Mouse (Mus musculus): ENCODE data around the gene Tmem229b. TPM values are rescaled to one million over a fixed set of nuclear protein-coding genes. Genes with fewer than 3 reads are reported as not detected.
A peak's percentile ranks its signal among the peaks of the same experiment; 100 is the strongest.
"Not testable (repeated sequence)": the region's sequence is repeated elsewhere in the genome, so short reads cannot be mapped to it uniquely, and the experiment has no call there.

Gene Tmem229b
- polyA plus RNA-seq, 1 experiment from 2014 or later = 3.3 TPM

GRCm38 (mm10) chr12:79034331-79034730, 26.9 kb upstream of the Tmem229b start:
- no peaks in the 10 kb centered on the region for H3K27me3 ChIP-seq (ENCODE audit: insufficient read depth, low read length)
- 100% methylated on average over 2 of the region's 2 CpGs for WGBS
- H3K4me2 ChIP-seq (ENCODE audit: low read length) = no peak overlapping the region
- H3K4me3 ChIP-seq (replicated peaks; ENCODE audit: low read depth, low read length) = no peak overlapping the region
- H3K9ac ChIP-seq (ENCODE audit: low read depth, low read length) = no peak overlapping the region
- H3K4me1 ChIP-seq (replicated peaks; ENCODE audit: insufficient read depth, low read length) = no peaks in the 10 kb centered on the region
- no peaks in the 10 kb centered on the region for H3K36me3 ChIP-seq (ENCODE audit: insufficient read depth, low read length)
- ATAC-seq (replicated peaks; ENCODE audit: low FRiP score, low read depth) = no peak
- no peak overlapping the region for H3K27ac ChIP-seq
- no peaks in the 10 kb centered on the region for H3K9me3 ChIP-seq (replicated peaks; ENCODE audit: low read length)
- no peak for DNase-seq (ENCODE audit: low spot score)
- no peak for TF ChIP-seq CTCF (IDR thresholded peaks at IDR 0.05; ENCODE audit: low read depth)

- 2% methylated on average over 75 of the region's 80 CpGs for WGBS
- Histone ChIP-seq H3K9me3 (replicated peaks; ENCODE audit: low read length) (no peaks in the 10 kb centered on the region), H3K4me1 (replicated peaks; ENCODE audit: insufficient read depth, low read length) (no peaks in the 10 kb centered on the region), H3K36me3 (ENCODE audit: insufficient read depth, low read length) (no peaks in the 10 kb centered on the region), H3K27ac (peak within 1 kb of the TSS; percentile 94), H3K4me2 (ENCODE audit: low read length) (peak within 1 kb of the TSS; percentile 97), H3K9ac (ENCODE audit: low read depth, low read length) (peak within 1 kb of the TSS; percentile 88), H3K27me3 (ENCODE audit: insufficient read depth, low read length) (no peaks in the 10 kb centered on the region), H3K4me3 (replicated peaks; ENCODE audit: low read depth, low read length) (peak within 1 kb of the TSS; percentile 78)
- ATAC-seq (replicated peaks; ENCODE audit: low FRiP score, low read depth) (peak; percentile 91), DNase-seq (ENCODE audit: low spot score) (peak; percentile 66)
- no peak for TF ChIP-seq CTCF (IDR thresholded peaks at IDR 0.05; ENCODE audit: low read depth)
These were observed 21.8 kb upstream of the Tmem229b start, which contains the start of gene Plekhh1 for GRCm38 (mm10) chr12:79028911-79029861. Gene Plekhh1, plus strand, starts transcription at chr12:79029163.

- not testable (repeated sequence) for H3K4me2 ChIP-seq (ENCODE audit: low read length); H3K9me3 ChIP-seq (replicated peaks; ENCODE audit: low read length); DNase-seq (ENCODE audit: low spot score); H3K9ac ChIP-seq (ENCODE audit: low read depth, low read length); H3K4me1 ChIP-seq (replicated peaks; ENCODE audit: insufficient read depth, low read length); ATAC-seq (replicated peaks; ENCODE audit: low FRiP score, low read depth); H3K4me3 ChIP-seq (replicated peaks; ENCODE audit: low read depth, low read length); H3K27ac ChIP-seq; H3K27me3 ChIP-seq (ENCODE audit: insufficient read depth, low read length); H3K36me3 ChIP-seq (ENCODE audit: insufficient read depth, low read length)
- 97% methylated on average over 8 of the region's 8 CpGs for WGBS
These were observed 20.1 kb upstream of the Tmem229b start for GRCm38 (mm10) chr12:79027526-79027925.

- TF ChIP-seq CTCF (IDR thresholded peaks at IDR 0.05; ENCODE audit: low read depth) = peak; percentile 89
- Histone ChIP-seq H3K4me2 (ENCODE audit: low read length) (no peak overlapping the region), H3K27ac (no peak overlapping the region), H3K9ac (ENCODE audit: low read depth, low read length) (no peak overlapping the region), H3K4me3 (replicated peaks; ENCODE audit: low read depth, low read length) (no peak overlapping the region), H3K36me3 (ENCODE audit: insufficient read depth, low read length) (no peaks in the 10 kb centered on the region), H3K27me3 (ENCODE audit: insufficient read depth, low read length) (no peaks in the 10 kb centered on the region), H3K4me1 (replicated peaks; ENCODE audit: insufficient read depth, low read length) (no peaks in the 10 kb centered on the region), H3K9me3 (replicated peaks; ENCODE audit: low read length) (no peaks in the 10 kb centered on the region)
- DNase-seq (ENCODE audit: low spot score) = peak; percentile 80
- no peak for ATAC-seq (replicated peaks; ENCODE audit: low FRiP score, low read depth)
- WGBS = 19% methylated on average over 3 of the region's 3 CpGs
These were observed 15.5 kb upstream of the Tmem229b start for GRCm38 (mm10) chr12:79022882-79023281.

GRCm38 (mm10) chr12:79021902-79022301, 14.5 kb upstream of the Tmem229b start:
- ATAC-seq (replicated peaks; ENCODE audit: low FRiP score, low read depth) (no peak), DNase-seq (ENCODE audit: low spot score) (no peak)
- no peak overlapping the region for H3K4me3 ChIP-seq (replicated peaks; ENCODE audit: low read depth, low read length)
- no peaks in the 10 kb centered on the region for H3K27me3 ChIP-seq (ENCODE audit: insufficient read depth, low read length)
- H3K27ac ChIP-seq = no peak overlapping the region
- H3K4me2 ChIP-seq (ENCODE audit: low read length) = no peak overlapping the region
- TF ChIP-seq CTCF (IDR thresholded peaks at IDR 0.05; ENCODE audit: low read depth) = no peak
- WGBS = 78% methylated on average over 1 of the region's 1 CpGs
- no peaks in the 10 kb centered on the region for H3K4me1 ChIP-seq (replicated peaks; ENCODE audit: insufficient read depth, low read length)
- no peak overlapping the region for H3K9ac ChIP-seq (ENCODE audit: low read depth, low read length)
- H3K36me3 ChIP-seq (ENCODE audit: insufficient read depth, low read length) = no peaks in the 10 kb centered on the region
- no peaks in the 10 kb centered on the region for H3K9me3 ChIP-seq (replicated peaks; ENCODE audit: low read length)

GRCm38 (mm10) chr12:79017994-79018399, 10.6 kb upstream of the Tmem229b start:
- WGBS = 59% methylated on average over 4 of the region's 4 CpGs
- H3K9ac ChIP-seq (ENCODE audit: low read depth, low read length) = no peak overlapping the region
- DNase-seq (ENCODE audit: low spot score) (no peak), ATAC-seq (replicated peaks; ENCODE audit: low FRiP score, low read depth) (no peak)
- no peak for TF ChIP-seq CTCF (IDR thresholded peaks at IDR 0.05; ENCODE audit: low read depth)
- H3K36me3 ChIP-seq (ENCODE audit: insufficient read depth, low read length) = no peaks in the 10 kb centered on the region
- H3K4me1 ChIP-seq (replicated peaks; ENCODE audit: insufficient read depth, low read length) = no peaks in the 10 kb centered on the region
- no peaks in the 10 kb centered on the region for H3K9me3 ChIP-seq (replicated peaks; ENCODE audit: low read length)
- no peak overlapping the region for H3K4me2 ChIP-seq (ENCODE audit: low read length)
- no peak overlapping the region for H3K4me3 ChIP-seq (replicated peaks; ENCODE audit: low read depth, low read length)
- no peaks in the 10 kb centered on the region for H3K27me3 ChIP-seq (ENCODE audit: insufficient read depth, low read length)
- no peak overlapping the region for H3K27ac ChIP-seq

Measured in kidney, postnatal 0 days (tissue).